Mouse (Mus musculus): Measurements from ENCODE around the gene Tmem217. TPM values are rescaled to one million over a fixed set of nuclear protein-coding genes. Genes with fewer than 3 reads are reported as not detected.
A peak's percentile ranks its signal among the peaks of the same experiment; 100 is the strongest.

Gene Tmem217
- total and polyA plus RNA-seq, 3 experiments, result 0.26 to 0.76 TPM; not detected in 1

DNA sequence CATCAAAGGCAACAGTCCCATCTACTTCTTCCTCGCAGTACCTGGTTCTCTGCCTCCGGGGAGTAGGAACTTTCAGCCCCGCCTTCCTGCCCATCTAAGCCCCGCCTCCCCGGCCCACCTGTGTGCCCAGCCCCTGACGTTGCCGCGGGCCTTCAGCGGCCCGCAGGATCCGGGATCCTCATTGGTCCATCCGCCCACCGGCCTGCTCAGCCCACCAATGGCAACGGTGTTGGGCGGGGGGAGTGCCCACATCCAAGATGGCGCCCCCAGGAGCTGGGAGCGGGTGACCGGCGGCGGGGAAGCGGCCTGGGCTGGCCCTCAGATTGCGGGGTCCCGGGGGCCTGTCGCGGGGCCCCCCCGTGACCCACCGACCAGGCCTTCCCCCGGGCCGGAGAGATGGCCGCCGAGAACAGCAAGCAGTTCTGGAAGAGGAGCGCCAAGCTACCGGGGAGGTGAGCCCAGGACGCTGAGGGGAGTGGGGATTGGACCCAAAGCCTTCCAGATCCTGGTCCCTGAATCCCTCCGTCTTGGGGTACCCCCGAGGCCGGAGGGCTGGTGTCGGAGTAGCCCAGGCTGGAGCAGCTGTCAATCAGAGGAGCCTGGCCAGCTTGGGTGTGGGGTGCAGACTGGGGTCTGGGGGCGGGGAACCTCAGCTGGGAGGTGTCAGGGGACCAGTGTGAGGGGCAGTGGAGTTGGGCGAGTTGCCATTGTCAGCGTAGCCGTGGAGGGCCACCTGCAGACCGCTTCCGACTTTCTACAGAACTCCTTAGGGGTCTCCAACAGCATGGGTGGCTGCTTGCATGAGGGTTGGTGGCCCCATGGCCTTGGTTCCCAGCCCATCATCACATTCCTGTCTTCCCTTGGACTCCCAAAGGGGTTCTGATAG is 2.4 kb downstream of the Tmem217 start, which contains the start of the genes Gm17657 and Tbc1d22b (continued):
- TF ChIP-seq ZNF384 (IDR thresholded peaks at IDR 0.05; ENCODE audit: low read depth, low read length) (no peak), E2F4 (IDR thresholded peaks at IDR 0.05; ENCODE audit: insufficient replicate concordance, low read depth, low read length) (no peak), KAT2A (IDR thresholded peaks at IDR 0.05; ENCODE audit: insufficient replicate concordance, low read length) (peak; percentile 68; the same call in 1 of the 2 replicates), NELFE (IDR thresholded peaks at IDR 0.05; ENCODE audit: low read depth, low read length) (peak; percentile 77), MAX (IDR thresholded peaks at IDR 0.05; ENCODE audit: low read length) (no peak), RCOR1 (conservative IDR thresholded peaks at IDR 0.05; ENCODE audit: low read depth, low read length) (no peak), USF1 (IDR thresholded peaks at IDR 0.05; ENCODE audit: low read depth, low read length) (no peak), JUN (IDR thresholded peaks at IDR 0.05; ENCODE audit: insufficient read depth, low read depth, low read length) (no peak), GABPA (IDR thresholded peaks at IDR 0.05; ENCODE audit: insufficient replicate concordance, low read depth, low read length) (no peak), MXI1 (IDR thresholded peaks at IDR 0.05; ENCODE audit: low read depth, low read length) (peak; percentile 40; the same call in 1 of the 2 replicates), POLR2A (IDR thresholded peaks at IDR 0.05; ENCODE audit: low read depth, low read length) (peak; percentile 67; the same call in 1 of the 2 replicates)

DNA sequence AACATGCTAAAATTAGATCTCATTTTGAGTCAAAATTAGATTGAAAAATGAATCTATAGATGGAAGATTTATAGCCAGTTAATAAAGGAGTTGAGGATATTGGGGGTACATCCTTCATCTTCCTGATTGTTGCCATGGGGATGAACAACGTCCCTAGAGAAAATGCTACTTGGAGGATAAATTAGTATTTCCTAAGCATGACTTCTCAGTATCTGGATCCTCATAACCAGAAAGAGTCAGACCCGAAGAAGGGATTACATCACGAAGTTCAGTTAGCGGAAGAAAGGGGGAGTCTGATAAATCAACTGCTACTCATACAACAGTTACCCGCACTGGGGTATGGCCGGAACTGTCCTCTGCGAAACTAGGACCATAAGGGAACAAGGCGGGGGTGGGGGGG is 3.2 kb downstream of the Tmem217 start:
- H3K27me3 ChIP-seq (replicated peaks), result peaks cover 5% of the 10 kb centered on the region
- DNase-seq (ENCODE audit: extremely low read depth), result no peak
- H3K36me3 ChIP-seq (replicated peaks in 1 of 2; ENCODE audit: control insufficient read depth in 1 of 2, insufficient read depth in 1 of 2, low read length in 1 of 2), result peaks cover 0 to 8% of the 10 kb centered on the region in 2 experiments
- in situ Hi-C loops (cut with MboI; ENCODE audit: low pct_ligation_motif_present, low pct_unique_long_range_greater_than_20kb, low sequenced_read_pairs) (no loop called here), dilution Hi-C loops (cut with MboI; ENCODE audit: extremely low pct_ligation_motif_present, extremely low pct_unique_long_range_greater_than_20kb, low sequenced_read_pairs) (no loop called here)
- no peak overlapping the region for H3K27ac ChIP-seq (ENCODE audit: insufficient read depth, low read depth)
- no peak overlapping the region for H3K9ac ChIP-seq (ENCODE audit: insufficient read depth, low read depth)
- H3K79me2 ChIP-seq (replicated peaks; ENCODE audit: control insufficient read depth, extremely low read depth, insufficient read depth, poor library complexity, severe bottlenecking), result peaks cover 12% of the 10 kb centered on the region
- no peak for TF ChIP-seq MEF2A (IDR thresholded peaks at IDR 0.05; ENCODE audit: borderline replicate concordance, low read depth, low read length)
- no peak for TF ChIP-seq SMC3 (IDR thresholded peaks at IDR 0.05; ENCODE audit: low read depth, low read length)
- no peak for TF ChIP-seq MAX (IDR thresholded peaks at IDR 0.05; ENCODE audit: low read length)
- no peak for TF ChIP-seq NELFE (IDR thresholded peaks at IDR 0.05; ENCODE audit: low read depth, low read length)
- TF ChIP-seq POLR2AphosphoS2 (IDR thresholded peaks at IDR 0.05; ENCODE audit: low read depth, low read length), result no peak
- TF ChIP-seq GABPA (IDR thresholded peaks at IDR 0.05; ENCODE audit: insufficient replicate concordance, low read depth, low read length), result no peak
- no peak for TF ChIP-seq IRF4 (IDR thresholded peaks at IDR 0.05; ENCODE audit: low read depth, low read length)
- no peak for TF ChIP-seq CHD2 (IDR thresholded peaks at IDR 0.05; ENCODE audit: low read length)
- no peak for TF ChIP-seq POLR2A (IDR thresholded peaks at IDR 0.05; ENCODE audit: low read depth, low read length)
- TF ChIP-seq CHD1 (IDR thresholded peaks at IDR 0.05; ENCODE audit: low read depth, low read length), result no peak
- TF ChIP-seq NRF1 (IDR thresholded peaks at IDR 0.05; ENCODE audit: low read depth, low read length), result no peak
- H3K4me1 ChIP-seq (ENCODE audit: control insufficient read depth in 1 of 2, insufficient read depth in 2 of 2), result peaks cover 2 to 24% of the 10 kb centered on the region in 2 experiments; a peak in 3 of 4 replicates
- H3K4me2 ChIP-seq (ENCODE audit: insufficient read depth, low read depth, poor library complexity, severe bottlenecking), result peak overlapping the region; percentile 87
- H3K9me3 ChIP-seq (replicated peaks; ENCODE audit: low read length), result peaks cover 7% of the 10 kb centered on the region
- H3K4me3 ChIP-seq (replicated peaks in 1 of 3; ENCODE audit: low read depth in 2 of 3, low read length in 2 of 3, poor library complexity in 1 of 3), result no peak overlapping the region

Measured in CH12.LX (cell line).